Mouse (Mus musculus) heart, embryonic 10.5 days (tissue): ENCODE measurements around the gene Cntrl. TPM values are rescaled to one million over a fixed set of nuclear protein-coding genes. Genes with fewer than 3 reads are reported as not detected.

Experiments used
- DNase-seq: peaks from one replicate; pipeline ENCODE4 v3.0.0-alpha.2; 2017; ENCODE audit warnings: low spot score
- H3K27ac ChIP-seq: fragments of 300-500 bp; sonication (generic); 2 replicates; pipeline ENCODE4 v1.5.1; 2016; ENCODE audit warnings: mild to moderate bottlenecking
- H3K27me3 ChIP-seq: fragments of 300-500 bp; sonication (generic); 2 replicates; pipeline ENCODE4 v1.6.1; 2016; ENCODE audit warnings: mild to moderate bottlenecking; ENCODE audit not compliant: poor library complexity, insufficient read depth, severe bottlenecking
- H3K36me3 ChIP-seq: fragments of 300-500 bp; sonication (generic); 2 replicates; pipeline ENCODE4 v1.6.1; 2016; ENCODE audit warnings: mild to moderate bottlenecking, moderate library complexity
- H3K4me1 ChIP-seq: fragments of 300-500 bp; sonication (generic); 2 replicates; pipeline ENCODE4 v1.6.1; 2016; ENCODE audit warnings: mild to moderate bottlenecking
- H3K4me3 ChIP-seq: fragments of 300-500 bp; sonication (generic); 2 replicates; pipeline ENCODE4 v1.5.1; 2016; ENCODE audit warnings: mild to moderate bottlenecking, moderate library complexity
- H3K9me3 ChIP-seq: fragments of 300-500 bp; sonication (generic); 2 replicates; pipeline ENCODE4 v1.6.1; 2016; ENCODE audit warnings: mild to moderate bottlenecking, moderate library complexity
- WGBS: fragments of 180-500 bp; shearing (Covaris S2); methylation state at CpG from one replicate; pipeline ENCODE4 v1.1.7; 2016; 5-methylcytosine and 5-hydroxymethylcytosine counted together
- polyA plus RNA-seq: library from polyadenylated mRNA; unstranded; fragments of >200 nt; fragmentation: Nextera tagmentation; extraction: Ambion mirVana; gene quantifications from 2 replicates; pipeline ENCODE4 v1.2.1, GENCODE M21; 2016

The Cntrl gene
- polyA plus RNA-seq, 1 experiment from 2014 or later: 19.0 TPM

GRCm38 (mm10) chr2:35215363-35215762, 106.1 kb downstream of the Cntrl start:
- 81% methylated on average over 14 of the region's 14 CpGs for WGBS
- peak overlapping the region; percentile 30; the same call in 1 of the 2 replicates for H3K27ac ChIP-seq
- peak; percentile 72 for DNase-seq

GRCm38 (mm10) chr2:35216701-35217100, 107.4 kb downstream of the Cntrl start:
- Histone ChIP-seq H3K27me3 (0 out of 2 replicates have a peak, but pooled peaks cover 8% of the 10 kb centered on the region), H3K36me3 (no peaks in the 10 kb centered on the region), H3K27ac (no peak overlapping the region), H3K4me3 (no peak overlapping the region), H3K4me1 (peaks cover 3% of the 10 kb centered on the region; the same call in 1 of the 2 replicates), H3K9me3 (no peaks in the 10 kb centered on the region)
- peak; percentile 43 for DNase-seq
- WGBS: 80% methylated on average over 2 of the region's 2 CpGs

More at GRCm38 (mm10) chr2:35215363-35215762, 106.1 kb downstream of the Cntrl start:
- Histone ChIP-seq H3K36me3 (no peaks in the 10 kb centered on the region), H3K4me3 (no peak overlapping the region), H3K27me3 (0 out of 2 replicates have a peak, but pooled peaks cover 8% of the 10 kb centered on the region), H3K4me1 (peaks cover 3% of the 10 kb centered on the region; the same call in 1 of the 2 replicates), H3K9me3 (no peaks in the 10 kb centered on the region)

GRCm38 (mm10) chr2:35218736-35219135, 109.4 kb downstream of the Cntrl start:
- no peak for DNase-seq
- no peaks in the 10 kb centered on the region for H3K36me3 ChIP-seq
- H3K27me3 ChIP-seq: 0 out of 2 replicates have a peak, but pooled peaks cover 6% of the 10 kb centered on the region
- H3K9me3 ChIP-seq: no peaks in the 10 kb centered on the region
- H3K27ac ChIP-seq: no peak overlapping the region
- H3K4me3 ChIP-seq: no peak overlapping the region
- WGBS: 86% methylated on average over 3 of the region's 3 CpGs
- peaks cover 3% of the 10 kb centered on the region; the same call in 1 of the 2 replicates for H3K4me1 ChIP-seq

GRCm38 (mm10) chr2:35222822-35223391, 113.6 kb downstream of the Cntrl start:
- Histone ChIP-seq H3K9me3 (no peaks in the 10 kb centered on the region), H3K4me3 (no peak overlapping the region), H3K36me3 (no peaks in the 10 kb centered on the region), H3K4me1 (no peaks in the 10 kb centered on the region), H3K27ac (no peak overlapping the region), H3K27me3 (no peaks in the 10 kb centered on the region)
- no peak for DNase-seq
- 72% methylated on average over 6 of the region's 6 CpGs for WGBS

GRCm38 (mm10) chr2:35224285-35224684, 115.0 kb downstream of the Cntrl start:
- Histone ChIP-seq H3K36me3 (no peaks in the 10 kb centered on the region), H3K9me3 (no peaks in the 10 kb centered on the region), H3K4me1 (peaks cover 4% of the 10 kb centered on the region; the same call in 1 of the 2 replicates), H3K27me3 (no peaks in the 10 kb centered on the region), H3K4me3 (no peak overlapping the region), H3K27ac (no peak overlapping the region)
- no peak for DNase-seq
- 85% methylated on average over 15 of the region's 15 CpGs for WGBS

- Histone ChIP-seq H3K36me3 (no peaks in the 10 kb centered on the region), H3K4me3 (no peak overlapping the region), H3K9me3 (no peaks in the 10 kb centered on the region), H3K27me3 (no peaks in the 10 kb centered on the region), H3K27ac (no peak overlapping the region), H3K4me1 (peaks cover 30% of the 10 kb centered on the region)
- DNase-seq: no peak
- WGBS: 55% methylated on average over 4 of the region's 4 CpGs
These were observed 118.9 kb downstream of the Cntrl start for GRCm38 (mm10) chr2:35228145-35228544.

Other genes with a start within 250 kb of the Cntrl start
- 0.31 TPM in 1 of 2 replicates, not detected in the other for gene Cutal, start 235.1 kb upstream of the Cntrl start, polyA plus RNA-seq
- 77.5 and 96.6 TPM in 2 replicates for gene Psmd5, start 234.5 kb upstream of the Cntrl start, polyA plus RNA-seq
- 3.1 and 3.9 TPM in 2 replicates for gene Phf19, start 195.5 kb upstream of the Cntrl start, polyA plus RNA-seq
- gene Traf1, start 147.7 kb upstream of the Cntrl start, polyA plus RNA-seq: 0.78 and 0.85 TPM in 2 replicates
- 0.31 TPM in 1 of 2 replicates, not detected in the other for gene Hc, start 48.1 kb upstream of the Cntrl start, polyA plus RNA-seq
- gene AI182371, start 7.9 kb upstream of the Cntrl start, polyA plus RNA-seq: 2.0 TPM in 2 replicates
- gene Rab14, start 91.6 kb downstream of the Cntrl start, polyA plus RNA-seq: 220 and 234 TPM in 2 replicates
- 52.5 and 84.3 TPM in 2 replicates for gene Gsn, start 146.9 kb downstream of the Cntrl start, polyA plus RNA-seq
- gene Stom, start 227.5 kb downstream of the Cntrl start, polyA plus RNA-seq: 32.9 and 34.0 TPM in 2 replicates